Mouse (Mus musculus) monocyte, adult 5-6 weeks (primary cell): ENCODE data around the gene Tmem210. TPM values are rescaled to one million over a fixed set of nuclear protein-coding genes. Genes with fewer than 3 reads are reported as not detected.

Experiments used
- ATAC-seq: fragments of 153-309, 156-312 bp; replicated peaks from 2 replicates; pipeline ENCODE4 v1.8.0; 2017; ENCODE audit warnings: mild to moderate bottlenecking; ENCODE audit not compliant: low TSS enrichment, insufficient number of reproducible peaks, severe bottlenecking, poor library complexity, low FRiP score
- total RNA-seq: library from RNA; stranded (forward); fragments of 200-1000, 200-491, 200-594 nt; gene quantifications from 3 replicates; pipeline ENCODE4 v1.2.3, GENCODE M21; 2017

Tmem210 gene
- total RNA-seq, 1 experiment from 2014 or later = not detected

DNA sequence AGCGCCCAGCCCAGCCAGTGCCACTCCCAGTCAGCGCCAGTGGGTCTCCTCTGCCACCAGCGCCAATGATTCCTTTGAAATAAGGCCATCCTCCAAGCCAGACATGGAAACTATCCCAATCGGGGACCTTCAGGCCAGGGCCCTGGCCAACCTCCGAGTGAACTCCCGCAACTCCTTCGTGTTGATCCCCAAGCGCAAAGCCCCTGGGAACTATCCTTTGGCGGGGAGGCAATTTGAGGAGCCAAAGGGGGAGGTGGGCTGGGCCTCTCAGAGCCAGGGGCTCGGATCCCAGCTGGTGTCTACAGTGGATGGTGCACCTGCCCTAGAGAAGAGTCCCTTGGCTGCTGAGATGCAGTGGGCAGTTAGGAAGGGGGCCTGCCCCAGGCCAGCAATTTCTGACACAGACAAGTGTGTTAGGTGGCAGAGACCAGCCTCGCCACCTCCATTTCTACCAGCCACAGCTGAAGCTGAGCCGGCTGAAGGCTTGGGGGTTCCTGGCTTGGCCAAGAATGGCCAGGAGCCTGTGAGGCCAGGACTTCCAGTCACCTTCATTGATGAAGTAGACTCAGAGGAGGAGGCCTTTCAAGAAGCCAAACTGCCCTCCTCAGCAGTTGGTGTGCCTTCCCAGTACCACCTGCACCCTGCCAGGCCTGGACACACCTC is 24.2 kb upstream of the Tmem210 start:
- no peak for ATAC-seq

DNA sequence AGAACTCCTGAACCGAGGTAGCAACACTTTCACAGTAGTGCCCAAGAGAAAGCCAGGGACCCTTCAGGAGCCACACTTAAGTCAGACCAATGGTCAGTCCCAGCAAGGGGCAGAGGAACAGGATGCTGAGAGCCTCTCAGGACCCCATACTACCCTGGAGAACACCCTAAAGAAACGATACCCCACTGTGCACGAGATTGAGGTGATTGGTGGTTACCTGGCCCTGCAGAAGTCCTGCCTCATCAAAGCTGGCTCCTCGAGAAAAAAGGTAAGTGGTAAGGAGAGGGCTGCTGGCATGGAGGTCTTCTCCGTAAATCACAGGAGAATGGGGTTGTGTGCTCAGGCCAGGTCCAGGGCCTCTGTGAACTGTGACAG is 23.7 kb upstream of the Tmem210 start:
- no peak for ATAC-seq

DNA sequence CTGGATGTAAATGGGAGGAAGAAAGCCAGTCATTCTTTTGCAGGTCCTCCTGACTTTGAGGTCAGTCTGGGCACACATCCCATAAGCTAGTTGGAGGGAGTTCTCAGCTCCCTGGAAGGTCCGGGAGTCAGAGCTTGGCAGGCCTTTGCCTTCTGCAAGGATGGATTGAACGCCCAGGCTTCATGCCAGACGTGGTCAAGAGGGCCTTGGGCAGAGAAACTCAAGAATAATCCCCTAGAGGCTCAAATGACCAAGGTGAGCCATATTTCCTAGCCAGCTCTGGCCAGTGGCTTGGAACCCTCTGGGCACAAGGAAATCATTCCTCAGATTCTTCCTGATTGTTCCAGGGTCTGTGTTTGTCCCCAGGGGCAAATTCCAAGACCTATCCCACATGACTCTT is 23.1 kb upstream of the Tmem210 start:
- no peak for ATAC-seq

DNA sequence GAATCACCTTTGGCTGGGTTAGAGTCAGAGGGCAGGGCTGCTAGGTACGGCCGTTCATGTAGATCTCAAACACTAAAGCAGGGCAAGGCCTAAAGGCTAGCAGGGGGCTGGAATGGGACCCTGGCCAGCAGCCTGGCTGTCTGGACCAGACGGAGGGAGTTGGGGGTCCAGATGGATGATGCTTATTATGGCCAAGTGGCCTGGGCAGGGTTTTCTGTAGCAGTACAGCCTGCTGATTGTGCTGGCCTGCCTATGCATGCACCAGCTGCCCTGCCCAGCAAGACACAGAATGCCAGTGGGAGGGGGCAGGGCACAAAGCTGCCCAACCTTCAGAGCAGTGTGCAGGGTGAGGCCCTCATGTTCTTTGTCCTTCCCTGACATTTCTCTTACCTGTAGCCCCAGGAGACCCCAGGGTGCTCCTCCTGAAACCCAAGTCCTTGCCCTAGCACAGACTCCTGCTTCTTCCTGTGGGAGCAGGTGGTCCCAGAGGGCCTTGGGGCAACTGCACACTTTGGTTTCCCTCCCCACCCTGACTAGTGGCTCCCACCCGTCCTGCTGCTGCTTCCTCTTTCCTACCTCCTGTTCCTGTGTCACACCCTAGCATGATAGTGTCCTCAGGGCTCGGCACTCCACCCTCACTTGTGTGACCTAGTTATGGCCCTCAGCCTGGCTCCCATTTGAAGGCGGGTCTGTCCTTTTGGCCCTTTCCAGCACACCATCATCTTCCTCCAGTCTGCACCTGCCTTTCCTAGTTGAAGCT is 21.9 kb upstream of the Tmem210 start:
- peak; percentile 47 for ATAC-seq

DNA sequence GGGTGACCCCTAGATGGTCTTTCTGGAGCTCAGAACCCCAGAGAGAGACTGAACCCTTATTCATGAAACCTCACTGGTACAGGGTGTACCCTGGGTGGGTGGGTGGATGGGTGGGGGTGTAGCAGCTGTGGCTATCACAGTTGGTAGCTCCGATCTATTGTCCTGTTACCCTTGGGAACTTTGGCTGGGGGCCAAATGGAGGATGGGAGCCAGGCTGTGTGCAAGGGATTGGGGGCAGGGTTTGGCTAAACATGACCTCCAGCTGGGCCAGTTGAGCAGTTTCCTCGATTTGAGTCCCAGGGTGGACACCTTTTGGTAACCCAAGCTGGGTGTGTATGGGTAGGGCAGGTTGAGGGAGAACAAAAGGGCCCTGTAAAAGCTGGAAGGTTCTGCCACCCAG is 21.2 kb upstream of the Tmem210 start:
- ATAC-seq = no peak

DNA sequence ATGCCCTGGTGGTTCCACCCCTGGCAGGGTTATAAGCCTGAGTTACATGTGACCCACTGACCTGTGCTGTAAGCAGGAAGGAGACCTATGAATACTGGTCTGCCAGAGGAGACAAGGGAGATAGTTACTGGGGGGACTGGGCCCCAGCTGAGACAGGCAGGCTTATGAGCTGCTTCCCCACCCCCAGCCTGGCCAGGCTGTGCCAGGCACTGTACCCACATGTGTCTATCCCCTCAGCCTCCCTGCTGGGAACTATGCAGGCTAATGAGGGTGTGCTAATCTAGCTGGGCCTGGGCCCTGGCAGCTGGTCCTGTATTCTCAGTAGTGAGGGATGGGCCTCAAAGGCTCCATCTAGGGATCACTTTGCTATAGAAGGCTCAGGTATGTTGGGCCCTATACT is 20.7 kb upstream of the Tmem210 start:
- ATAC-seq = no peak

DNA sequence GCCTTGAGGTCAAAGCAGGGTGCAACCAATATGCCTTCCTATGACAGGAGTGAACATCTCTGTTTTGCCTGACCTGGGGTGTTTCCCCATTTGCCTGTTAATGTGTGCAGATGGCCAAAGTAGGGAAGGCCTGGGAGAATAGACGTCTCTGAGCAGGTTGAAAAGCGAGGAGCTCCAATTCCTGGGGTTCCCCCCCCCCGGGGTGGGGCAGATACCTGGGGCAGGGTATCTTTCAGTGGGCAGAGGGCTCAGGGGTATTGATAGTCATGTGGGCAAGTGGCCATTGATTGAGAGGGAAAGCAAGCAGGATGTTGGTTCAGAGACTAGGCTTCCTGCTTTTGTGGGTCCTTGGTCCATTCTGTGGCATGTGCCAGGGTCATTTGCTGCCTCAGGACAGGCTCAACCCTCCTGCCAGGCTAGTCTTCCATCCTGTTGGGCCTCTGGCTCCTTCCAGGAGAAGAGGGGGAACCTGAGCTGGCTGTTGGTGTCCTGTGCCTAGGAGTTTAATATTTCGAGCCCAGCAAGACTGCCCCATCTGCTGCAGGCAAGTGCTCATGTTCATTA is 20.1 kb upstream of the Tmem210 start:
- ATAC-seq = no peak

DNA sequence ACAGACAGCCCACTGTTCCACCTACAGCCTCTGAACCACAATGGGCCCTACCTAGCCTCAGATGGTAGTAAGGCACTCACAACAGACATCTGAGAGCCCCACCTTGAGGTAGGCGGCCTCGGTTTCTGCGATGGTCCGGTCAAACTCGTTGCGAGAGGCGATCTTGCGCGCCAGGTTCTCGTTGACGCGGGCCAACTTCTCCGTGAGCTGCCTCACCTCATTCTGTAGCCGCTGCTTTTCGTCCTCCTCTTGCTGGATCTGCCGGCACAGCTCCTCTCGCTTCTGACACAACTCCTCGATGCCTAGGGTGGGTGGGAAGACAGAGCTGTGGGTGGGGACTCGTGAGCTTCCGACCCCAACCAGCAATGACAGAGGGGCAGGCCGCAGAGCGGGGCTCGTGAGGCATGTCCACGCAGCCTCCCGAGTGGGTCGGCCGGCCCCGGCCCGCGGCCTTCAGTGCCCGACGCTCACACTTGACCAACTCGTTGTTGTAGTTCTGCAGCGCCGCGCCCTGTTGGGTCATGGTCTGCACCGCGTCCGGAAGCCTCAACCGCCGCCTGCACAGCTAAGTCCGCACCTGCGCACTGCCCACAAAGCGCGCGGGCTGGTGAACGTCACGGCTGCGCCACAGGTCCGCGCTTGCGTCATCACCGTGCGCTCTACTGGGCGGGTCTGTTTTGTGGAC is 16.0 kb upstream of the Tmem210 start, which contains the start of the genes Ssna1 and Anapc2:
Ssna1 (minus strand) TSS at position 612 of the 685 bp plus-strand sequence.
Anapc2 (plus strand) TSS at position 652 of the 685 bp plus-strand sequence.
- peak; percentile 94 for ATAC-seq

DNA sequence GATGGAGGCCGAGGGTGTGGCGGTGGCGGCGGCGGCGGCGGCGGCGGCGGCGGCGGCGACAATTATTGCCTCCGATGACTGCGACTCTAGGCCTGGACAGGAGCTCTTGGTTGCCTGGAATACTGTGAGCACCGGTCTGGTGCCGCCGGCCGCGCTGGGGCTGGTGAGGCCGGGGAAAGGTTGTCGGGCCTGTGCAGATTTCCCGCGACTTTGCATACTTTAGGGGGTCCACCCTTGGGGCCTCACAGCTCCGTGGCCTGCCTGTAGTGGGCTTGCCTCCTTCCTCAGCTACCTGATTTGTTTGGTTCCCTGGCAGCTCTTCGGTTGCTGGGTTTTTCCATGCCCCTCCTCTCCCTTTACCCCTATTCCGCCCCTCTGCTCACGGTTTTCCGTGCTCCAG is 15.4 kb upstream of the Tmem210 start:
- no peak for ATAC-seq

DNA sequence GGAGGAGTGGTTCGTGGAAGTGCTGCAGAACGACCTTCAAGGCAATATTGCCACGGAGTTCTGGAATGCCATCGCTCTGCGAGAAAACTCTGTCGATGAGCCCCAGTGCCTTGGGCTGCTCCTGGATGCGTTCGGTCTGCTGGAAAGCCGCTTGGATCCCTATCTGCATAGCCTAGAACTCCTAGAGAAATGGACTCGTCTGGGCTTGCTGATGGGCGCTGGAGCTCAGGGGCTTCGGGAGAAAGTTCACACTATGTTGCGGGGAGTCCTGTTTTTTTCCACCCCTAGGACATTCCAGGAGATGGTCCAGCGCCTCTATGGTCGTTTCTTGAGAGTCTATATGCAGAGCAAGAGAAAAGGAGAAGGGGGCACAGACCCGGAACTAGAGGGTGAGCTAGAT is 14.9 kb upstream of the Tmem210 start:
- ATAC-seq = no peak

DNA sequence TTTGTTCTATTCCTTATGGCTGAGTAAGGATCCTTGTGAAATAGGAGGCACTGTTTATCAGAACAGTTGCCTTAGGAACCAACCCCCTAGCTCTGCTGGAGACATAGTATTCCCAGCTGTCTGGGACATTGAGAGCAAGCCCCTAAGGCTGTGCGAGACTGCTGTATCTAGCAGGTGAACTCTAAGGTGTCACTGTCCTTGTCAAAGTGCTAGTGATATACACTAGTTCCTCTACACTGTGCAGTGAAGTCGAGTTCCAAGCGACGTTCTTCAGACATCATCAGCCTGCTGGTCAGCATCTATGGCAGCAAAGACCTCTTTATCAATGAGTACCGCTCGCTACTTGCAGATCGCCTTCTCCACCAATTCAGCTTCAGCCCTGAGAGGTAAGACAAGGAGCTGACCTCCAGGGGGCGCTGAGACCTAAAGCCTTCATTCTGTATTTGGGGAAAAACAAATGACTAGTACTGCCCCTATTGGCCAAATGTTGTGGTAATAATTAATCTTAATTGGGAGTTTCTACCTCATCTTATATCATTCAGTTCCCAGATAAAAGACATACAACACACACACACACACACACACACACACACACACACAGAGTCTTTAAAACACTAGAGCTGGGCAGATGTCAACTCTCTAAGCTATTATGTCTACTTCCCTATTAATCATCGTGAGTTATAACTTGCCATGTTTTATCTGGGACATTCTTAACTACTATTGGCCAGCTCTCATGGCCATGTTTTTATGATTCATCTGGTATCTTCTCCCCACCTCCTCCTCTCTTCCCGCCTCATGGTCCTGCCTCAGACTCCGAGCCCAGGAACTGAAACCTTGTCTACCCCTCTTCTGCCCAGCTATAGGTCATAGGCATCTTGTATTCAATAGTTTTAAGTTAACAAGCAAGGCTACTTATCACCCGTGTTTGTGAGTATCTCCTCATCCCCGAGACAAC is 8.7 kb upstream of the Tmem210 start:
- peak; percentile 83 for ATAC-seq

DNA sequence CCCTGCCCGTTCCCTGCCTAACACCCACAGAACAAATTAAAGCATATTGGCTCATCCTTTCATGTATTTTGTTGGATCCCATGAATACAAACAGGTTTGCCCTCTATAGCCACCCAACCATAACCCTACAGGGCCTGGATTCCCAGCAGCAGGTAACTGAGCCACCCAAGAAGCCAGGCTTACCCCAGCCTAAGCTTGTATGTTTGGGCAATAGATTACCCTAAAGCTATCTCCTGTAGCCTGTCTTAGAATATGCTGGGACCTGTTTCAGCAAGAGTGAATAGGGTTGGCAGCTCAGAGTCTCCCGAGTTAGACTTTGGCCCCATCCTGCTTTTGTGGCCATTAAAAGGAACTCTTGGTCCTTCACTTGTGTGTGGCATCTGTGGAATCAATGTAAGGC is 2.4 kb upstream of the Tmem210 start:
- no peak for ATAC-seq

DNA sequence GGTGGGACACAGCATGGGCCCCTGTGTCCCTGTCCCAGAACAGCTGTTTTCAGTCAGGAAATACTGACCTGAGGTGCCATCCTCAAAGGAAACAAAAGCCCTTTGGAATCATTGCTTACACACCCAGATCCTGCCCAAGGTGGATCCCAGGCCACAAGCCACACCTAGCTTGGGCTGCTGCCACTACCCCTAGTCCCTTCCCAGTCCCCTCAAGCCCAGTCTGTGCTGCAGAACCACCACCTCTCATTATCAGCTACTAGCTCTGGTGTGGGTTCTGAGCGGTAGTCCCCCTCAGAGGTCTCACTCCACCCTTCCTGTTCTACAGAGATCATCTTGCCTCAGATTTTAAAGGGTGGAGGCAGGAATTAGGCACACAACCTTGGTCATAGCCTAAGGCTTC is 1.6 kb upstream of the Tmem210 start:
- ATAC-seq = no peak

DNA sequence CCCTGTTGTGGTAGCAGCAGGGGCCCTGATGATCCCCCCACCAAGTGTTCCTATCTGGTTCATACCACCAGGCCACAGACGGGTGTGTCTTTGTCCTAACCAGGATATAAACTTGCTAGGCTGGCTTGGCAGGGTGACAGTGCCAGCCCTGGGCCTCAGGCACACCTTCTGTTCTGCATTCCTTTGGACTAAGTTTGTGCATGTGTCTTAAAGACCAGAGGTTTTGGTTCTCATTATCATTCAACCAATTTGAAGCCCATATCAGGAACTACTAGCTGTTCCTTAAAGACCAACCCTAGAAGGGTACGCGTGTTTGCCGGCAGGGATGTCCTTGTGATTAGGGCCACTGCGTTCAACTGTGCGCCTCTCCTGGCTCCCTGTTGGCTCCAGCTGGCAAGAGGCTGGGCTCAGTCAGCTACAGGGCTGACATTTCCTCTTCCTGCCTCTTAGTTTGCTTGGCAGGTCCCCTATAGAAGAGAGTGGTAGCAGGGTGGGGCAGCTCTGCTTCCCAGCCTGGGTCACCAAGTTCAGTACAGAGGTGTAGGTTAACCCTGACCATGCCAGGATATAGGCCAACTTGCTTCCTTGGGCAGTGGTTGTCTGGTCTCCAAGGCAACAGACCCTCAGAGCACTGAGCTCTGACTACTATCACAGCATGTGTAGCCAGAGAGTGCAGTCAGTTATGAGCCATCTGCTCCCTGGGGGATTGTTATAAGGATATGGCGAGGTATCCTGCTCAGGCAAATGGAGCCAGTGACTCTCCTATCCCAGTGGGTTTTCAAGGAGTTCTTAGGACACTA is 908 bp upstream of the Tmem210 start:
- ATAC-seq = no peak

DNA sequence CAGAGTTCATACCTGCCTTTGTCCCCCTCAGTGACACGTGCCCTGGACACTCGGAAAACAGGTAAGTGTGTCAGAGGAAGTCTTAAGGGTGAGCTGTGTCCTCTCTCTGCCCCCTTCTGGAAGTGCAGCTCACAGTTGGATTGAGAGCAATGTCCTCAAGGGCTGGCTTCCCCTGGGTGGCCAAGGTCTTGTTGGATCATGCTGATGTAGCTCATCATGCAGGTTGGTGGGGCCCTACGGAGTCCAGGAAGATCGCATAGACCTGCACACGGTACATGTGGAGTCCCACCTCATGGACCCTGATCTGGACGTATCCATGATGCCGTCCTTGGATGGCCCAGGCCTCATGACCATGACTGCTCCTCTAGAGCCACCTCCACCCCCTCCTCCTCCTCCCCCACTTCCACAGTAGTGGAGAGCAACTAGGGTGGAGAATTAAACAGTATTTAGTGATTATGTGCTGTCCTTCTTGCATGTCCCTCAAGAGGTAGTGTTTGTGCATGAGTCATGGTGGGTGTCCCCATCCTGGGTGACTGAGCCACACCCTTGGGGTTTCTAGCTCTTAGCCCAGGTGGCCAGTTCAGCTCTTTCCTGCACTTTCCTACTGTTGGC is 895 bp downstream of the Tmem210 start:
- no peak for ATAC-seq

DNA sequence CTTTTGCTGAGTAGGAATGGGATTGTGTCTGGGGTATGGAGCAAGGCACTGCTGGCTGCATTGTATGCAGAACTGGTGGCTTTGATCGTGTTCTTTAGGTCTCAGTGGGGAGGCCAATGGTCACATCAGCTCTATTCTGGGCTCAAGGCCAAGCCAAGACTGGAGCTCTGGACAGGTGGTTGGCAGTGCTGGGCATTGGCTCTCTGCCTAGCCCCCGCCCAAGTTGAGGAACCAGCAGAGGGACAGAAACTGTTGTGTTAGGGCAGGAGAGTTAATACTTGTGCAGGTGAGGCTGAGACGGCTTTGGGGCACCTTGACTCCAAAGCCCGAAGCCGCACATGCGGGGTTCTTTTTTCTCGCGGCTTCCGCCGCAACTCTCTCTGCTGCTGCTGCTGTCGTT is 1.7 kb downstream of the Tmem210 start, which contains the start of gene Lrrc26:
Lrrc26 (plus strand) TSS at position 265 of the 400 bp plus-strand sequence.
- no peak for ATAC-seq

DNA sequence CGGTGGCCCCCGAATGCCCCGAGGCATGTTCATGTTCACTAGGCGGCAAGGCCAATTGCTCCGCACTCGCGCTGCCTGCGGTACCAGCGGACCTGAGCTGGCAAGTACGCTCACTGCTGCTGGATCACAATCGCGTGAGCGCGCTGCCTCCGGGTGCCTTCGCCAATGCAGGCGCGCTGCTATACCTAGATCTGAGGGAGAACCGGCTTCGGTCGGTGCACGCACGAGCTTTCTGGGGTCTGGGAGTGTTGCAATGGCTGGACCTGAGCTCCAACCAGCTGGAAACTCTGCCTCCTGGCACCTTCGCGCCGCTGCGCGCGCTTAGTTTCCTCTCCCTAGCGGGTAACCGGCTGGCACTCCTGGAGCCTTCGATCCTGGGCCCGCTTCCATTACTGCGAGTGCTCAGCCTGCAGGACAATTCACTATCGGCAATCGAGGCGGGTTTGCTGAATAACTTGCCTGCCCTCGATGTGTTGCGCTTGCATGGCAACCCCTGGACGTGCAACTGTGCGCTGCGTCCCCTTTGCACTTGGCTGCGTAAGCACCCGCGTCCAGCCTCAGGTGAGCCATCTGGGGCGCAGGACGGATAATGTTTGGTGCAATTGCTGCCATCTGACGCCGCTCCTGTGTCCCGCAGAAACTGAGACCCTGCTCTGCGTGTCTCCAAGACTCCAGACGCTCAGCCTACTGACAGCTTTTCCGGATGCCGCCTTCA is 2.3 kb downstream of the Tmem210 start:
- no peak for ATAC-seq
